Mouse (Mus musculus): ENCODE measurements around the gene Fbxl8. TPM values are rescaled to one million over a fixed set of nuclear protein-coding genes. Genes with fewer than 3 reads are reported as not detected.
A peak's percentile ranks its signal among the peaks of the same experiment; 100 is the strongest.
"Not testable (repeated sequence)": the region's sequence is repeated elsewhere in the genome, so short reads cannot be mapped to it uniquely, and the experiment has no call there.

Fbxl8 gene
- 1 to 10 TPM; 3.7 to 4.3 TPM for total RNA-seq (2021)
- long read RNA-seq, experiment 1, transcript Fbxl8-201 (3 exons, 1,901 nt) = major isoform, 7 of 11 reads
- long read RNA-seq, experiment 1, partial matches to known transcripts = 2 of 11 reads
- long read RNA-seq, experiment 1, other reads (novel, unspliced or antisense) = 2 of 11 reads
- long read RNA-seq, experiment 2, partial matches to known transcripts = 1 of 11 reads
- long read RNA-seq, experiment 2, other reads (novel, unspliced or antisense) = 8 of 11 reads

DNA sequence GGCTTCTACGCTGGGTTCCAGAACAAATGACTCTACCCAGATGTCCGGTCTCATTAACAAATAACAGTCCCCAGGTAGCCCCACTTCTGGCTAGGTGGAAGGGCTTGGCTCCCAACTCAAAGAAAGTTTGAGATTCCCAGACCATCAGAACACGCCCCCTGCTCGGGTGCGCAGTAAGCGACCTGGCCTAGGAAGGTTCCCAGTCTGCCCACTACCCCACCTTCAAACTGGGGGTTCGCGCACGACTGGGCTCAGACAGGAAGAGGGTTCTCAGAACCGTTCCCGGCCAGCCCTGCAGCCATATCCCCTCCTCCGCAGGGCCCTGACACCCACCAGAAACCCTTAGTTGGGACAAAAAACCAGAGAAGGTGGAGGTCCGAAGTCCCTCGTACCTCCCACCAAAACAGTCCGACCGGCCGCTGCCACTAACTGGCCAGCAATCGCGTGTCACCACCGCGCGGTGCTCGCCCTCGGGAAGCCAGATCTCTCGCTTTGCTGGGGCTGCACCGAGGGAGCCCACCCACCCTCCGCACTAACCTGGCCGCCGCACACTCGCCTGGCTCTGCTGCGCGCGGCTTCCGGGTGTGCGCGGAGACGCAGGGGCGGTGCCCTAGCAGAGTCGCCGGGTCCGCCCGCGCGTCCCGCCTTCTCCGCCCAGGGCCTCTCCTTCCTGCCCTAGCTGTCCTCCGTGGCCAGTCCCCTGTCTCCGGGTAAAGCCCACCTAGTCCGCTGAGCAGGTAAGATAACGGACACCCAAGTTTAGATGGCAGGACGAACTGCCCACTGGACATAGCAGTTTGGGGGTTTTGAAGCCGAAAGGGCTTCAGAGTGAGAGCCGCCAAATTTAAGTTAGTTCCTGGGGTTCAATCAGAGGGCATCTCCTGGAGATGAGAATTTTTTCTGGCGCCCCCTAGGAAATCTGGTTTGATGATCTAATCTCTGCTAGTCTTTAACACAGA, at the start of gene Fbxl8, which contains the start of gene Tradd:
TSS of gene Fbxl8 (plus strand) at position 625 of the 959 bp plus-strand sequence.
TSS of gene Tradd (minus strand) at position 586 of the 959 bp plus-strand sequence.
- peak; percentile 78 to 79 for DNase-seq (ENCODE audit: low spot score in 2 of 2)

DNA sequence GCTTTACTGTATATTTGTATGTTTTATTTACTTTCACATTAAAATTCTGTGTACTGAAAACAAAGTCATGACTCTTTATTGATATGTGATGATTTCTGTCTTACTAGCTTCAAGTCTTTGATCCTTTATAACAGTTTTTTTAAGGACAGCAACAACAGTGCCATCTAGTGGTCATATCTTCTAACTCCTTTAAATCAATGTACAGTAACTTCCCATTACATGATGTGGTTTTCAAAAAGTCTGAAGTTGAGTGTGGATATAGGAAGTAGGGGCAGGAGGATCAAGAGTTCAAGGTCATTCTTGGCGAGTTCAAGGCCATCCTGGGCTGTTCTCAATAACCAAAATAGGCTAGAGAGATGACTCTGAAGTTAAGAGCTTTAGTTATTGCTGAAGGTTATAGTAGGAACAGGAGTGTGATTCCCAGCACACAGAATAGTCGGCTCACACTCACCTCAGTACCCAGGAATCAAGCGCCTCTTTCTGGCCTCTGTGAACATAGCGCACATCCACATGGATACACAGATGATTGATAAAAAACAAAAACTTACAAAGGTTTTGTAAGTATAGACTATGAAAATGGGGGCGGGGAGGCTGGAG, 46.4 kb upstream of the Fbxl8 start:
- no peak for DNase-seq (ENCODE audit: low spot score in 2 of 2)

DNA sequence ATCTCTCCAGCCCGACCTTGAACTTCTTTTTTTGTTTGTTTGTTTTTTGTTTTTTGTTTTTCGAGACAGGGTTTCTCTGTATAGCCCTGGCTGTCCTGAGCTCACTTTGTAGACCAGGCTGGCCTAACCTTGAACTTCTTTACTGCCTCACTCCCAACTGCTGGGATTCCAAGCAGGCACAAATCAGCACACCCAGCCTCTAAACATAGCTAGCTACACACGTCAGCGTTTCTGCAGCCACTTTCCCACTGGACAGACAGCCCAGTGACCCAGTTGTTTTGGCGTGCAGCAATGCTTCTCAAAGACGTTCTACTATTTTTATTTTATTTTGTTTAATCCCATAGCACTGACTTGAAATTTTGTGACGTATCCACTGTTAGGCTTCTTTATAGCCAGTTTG, 40.6 kb upstream of the Fbxl8 start:
- DNase-seq (ENCODE audit: low spot score in 2 of 2) = no peak

DNA sequence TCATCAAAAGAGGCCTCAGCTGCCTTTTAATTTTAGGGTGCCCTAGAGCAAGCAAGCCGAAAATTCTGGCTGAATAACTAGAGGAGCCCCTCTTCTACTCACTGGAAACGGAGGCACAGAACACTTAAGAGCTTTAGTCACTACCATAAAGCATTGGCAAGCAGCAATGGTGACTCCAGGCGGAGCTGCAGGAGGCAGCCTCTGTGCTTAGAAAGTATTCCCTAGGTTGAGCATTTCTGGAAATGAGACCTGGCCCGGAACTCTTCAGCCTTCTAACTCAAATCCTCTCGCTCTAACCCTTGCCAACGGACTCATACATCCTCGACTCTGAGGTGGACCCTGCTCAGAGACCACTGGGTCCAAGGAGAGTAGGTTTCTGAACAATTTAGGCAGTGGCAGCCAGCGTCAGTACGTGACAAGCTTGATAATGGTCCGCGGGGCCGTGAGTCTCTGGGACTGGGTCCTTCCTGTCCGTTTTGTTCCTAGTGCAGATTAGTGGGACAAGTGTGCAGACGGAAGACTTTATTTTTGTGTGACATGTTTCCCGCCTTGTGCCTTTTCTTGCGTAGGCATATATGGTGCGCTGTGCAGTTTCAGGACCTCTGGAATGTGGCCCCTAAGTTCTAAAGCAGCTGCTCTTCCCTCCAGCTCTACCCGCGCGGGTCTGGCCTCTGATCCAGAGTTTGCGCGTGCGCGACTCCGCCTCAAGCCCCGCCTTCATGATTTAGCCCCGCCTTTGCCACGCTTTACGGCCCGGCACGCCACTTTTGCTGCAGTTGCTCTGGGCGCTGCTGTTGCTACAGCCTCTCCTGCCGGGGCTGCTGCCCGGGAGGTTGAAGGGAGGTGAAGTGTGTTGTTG, 39.8 kb upstream of the Fbxl8 start, which contains the start of gene D230025D16Rik:
TSS of gene D230025D16Rik (plus strand) at position 733 of the 859 bp plus-strand sequence.
- peak; percentile 97 to 98 for DNase-seq (ENCODE audit: low spot score in 2 of 2)

DNA sequence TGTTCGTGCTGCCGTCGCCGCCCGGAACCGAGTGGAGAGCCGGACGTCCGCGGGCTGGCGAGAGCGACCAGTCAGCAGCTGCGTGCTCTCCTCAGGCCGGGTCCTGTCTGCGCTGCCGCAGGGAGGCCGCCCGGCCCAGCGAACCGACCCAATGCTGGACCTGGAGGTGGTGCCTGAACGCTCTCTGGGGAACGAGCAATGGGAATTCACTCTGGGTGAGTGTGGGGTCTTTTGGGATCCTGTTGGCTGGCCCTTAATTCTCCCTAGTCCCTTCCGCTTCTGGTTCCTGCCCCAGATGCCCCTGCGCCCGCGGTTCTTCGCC, 39.2 kb upstream of the Fbxl8 start:
- DNase-seq (ENCODE audit: low spot score in 2 of 2) = no peak

DNA sequence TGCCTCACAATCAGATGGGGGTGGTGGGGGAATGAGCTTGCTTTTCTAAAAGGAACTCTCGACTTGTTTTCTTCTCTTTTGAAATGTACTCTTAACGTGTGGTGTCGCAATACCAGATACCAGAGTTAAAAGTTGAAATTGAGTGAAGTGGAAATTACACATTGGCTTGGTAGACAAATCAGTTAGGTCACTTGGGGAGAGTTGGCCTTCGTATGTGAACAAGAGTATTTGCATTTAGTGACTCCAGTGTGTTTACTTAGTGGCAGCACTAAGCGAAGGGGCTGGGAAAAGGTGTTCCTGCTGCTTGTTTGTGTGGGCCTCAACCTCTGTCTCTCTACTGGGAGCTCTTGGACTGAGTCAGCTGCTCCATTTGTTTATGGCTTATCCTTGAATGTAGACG, 38.5 kb upstream of the Fbxl8 start:
- DNase-seq (ENCODE audit: low spot score in 2 of 2) = no peak

DNA sequence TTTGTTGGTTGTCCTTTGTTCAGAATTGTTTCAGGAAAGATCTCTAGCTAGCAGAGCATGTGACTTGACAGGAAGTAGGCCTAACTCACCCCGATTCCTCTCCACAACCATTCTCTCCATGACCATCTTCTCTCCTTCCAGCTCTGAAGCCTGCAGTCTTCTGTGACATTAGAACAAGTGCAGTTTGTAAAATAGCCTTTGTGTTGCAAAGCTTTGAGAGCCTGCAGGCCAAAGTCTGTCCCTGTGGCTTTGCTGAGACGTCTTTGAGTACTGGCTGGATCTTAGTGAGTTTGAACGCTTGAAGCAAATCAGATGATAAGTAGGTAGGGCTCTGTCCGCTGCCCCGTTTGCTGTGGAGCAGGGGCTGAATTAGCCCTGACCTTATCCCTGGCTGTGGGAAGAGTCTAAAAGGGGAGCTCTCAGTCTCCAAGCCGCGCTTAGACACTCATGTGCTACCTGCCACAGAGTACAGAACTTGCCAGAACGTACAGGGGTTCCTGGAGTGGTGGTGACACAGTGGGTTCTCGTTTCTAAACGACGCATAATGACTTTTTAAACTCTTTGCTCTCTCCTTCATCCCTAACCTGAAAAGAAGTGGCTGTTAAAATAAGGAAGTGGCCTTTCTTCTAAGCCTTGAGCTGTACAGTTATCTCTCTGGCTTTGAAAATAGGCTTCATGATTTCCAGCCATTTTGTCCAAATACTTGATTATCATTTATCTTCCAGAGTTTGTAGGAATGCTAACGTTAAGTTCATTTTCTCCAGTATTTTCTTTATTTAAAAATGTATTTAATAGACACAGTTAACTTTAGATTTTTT, 32.7 kb upstream of the Fbxl8 start:
- DNase-seq (ENCODE audit: low spot score in 2 of 2) = no peak

DNA sequence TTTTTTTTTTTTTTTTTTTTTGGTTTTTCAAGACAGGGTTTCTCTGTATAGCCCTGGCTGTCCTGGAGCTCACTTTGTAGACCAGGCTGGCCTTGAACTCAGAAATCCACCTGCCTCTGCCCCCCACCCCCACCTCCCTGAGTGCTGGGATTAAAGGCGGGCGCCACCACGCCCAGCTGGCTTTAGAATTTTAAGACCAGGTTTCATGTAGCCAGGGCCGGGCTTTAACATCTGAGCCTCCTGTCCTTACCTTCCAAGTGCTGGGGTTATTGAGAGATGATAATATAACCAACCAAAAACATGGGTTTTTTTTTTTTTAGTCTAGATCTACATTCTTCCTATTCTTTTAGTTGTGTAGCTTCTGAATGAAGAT, 32.1 kb upstream of the Fbxl8 start:
- DNase-seq (ENCODE audit: low spot score in 2 of 2) = not testable (repeated sequence)

DNA sequence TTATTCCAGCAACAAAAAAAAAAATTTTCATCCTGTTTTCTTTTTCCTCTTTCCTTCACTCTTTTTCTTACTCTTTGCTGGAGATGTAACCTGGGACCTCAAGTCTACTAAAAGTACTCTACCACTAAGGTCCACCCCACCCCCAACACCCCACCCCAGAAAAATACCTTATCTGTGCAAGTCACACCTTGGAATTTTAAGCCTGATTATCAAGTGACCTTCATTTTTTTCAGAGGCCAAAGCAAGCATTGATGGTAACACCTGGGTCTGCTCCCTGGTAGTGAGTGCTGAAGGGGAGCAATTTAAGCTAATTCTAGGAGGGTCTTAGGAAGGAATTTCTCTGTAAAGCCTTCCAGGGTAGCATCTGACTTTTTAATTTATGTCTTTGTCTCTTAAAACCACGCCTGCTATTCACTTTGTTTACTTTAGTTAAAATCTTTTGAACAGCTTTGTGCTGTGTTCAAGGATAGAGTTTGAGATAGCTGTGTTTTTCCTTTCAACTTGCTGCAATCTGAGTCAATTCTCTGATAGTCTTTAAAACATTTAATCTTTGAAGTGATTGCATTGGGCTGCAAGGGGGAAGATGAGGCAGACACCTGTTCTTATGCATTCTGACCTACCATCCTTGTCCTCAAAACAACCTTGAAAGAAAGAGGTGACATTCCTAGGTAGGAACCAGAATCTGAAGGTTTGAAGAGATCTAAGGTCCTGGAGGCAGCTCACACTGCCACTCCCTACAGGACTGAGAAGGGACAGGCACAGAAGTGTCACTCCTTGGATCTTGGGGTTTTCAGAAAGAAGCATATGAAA, 31.1 kb upstream of the Fbxl8 start:
- DNase-seq (ENCODE audit: low spot score in 2 of 2) = no peak

DNA sequence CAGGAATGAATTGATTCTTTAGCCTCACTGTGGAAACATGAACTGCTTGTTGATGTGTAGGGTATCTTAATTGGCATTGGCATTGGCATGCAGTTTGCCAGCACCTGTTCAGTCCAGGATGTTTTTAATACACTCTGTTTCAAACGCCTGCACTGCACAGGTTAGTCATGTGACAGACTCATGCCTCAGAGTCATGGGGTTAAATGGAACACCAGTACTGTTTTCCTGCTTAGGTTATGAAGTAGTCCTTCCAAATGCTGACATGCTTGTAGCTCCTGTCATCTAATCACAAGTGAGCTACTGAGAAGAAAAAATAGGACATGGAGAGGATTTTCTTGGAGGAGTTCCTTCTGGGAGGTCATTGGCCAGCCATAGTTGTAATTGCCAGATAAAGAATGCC, 29.2 kb upstream of the Fbxl8 start:
- DNase-seq (ENCODE audit: low spot score in 2 of 2) = no peak

DNA sequence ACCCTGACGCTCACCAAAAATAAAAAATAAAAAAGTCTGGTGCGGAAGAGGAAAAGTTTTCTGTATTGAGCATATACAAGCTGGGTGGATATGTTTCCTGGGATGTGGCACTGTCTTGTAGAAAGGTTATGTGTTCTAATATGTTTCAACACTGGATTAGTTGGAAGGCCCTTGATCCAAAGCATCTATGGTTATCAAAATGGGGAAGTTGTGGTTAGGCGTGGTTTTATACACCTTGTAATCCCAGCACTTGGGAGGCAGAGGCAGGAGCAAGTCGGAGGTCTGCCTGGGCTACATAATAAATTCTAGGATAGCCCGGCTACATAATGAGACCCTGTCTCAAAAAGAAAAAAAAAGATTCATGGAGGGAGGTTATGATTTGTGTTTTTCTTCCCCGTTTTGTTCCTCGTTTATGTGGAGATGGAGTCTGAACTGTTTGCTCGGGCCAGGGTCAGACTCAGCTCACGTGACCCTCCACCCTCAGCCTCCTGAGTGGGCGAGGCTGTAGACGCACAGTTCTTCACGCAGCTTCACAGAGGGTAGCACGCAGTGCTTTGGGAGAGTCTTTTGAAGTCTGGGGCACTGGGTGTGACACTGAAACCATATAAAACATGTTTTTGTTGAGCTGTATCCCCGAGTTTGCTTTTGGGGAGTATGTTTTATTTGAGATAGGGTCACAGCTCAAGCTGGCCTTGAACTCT, 26.9 kb upstream of the Fbxl8 start:
- no peak for DNase-seq (ENCODE audit: low spot score in 2 of 2)

DNA sequence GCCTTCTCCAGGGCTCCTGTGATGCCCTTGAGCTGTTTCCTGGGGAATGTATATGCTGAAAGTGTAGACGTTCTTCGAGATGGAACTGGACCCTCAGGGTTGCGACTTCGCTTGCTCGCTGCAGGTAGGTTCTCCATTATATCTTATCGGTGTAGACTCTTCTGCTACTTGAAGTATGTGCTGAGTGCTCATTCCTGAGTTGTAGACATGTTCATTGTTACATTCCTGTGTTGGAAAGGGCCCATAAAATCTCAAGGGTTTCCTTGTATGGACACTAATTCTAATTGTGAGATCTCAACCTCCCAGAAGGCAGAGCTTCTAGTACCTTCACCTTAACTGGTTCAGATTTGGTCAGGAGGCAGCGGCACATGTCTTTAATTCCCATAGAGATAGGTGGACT, 23.4 kb upstream of the Fbxl8 start:
- no peak for DNase-seq (ENCODE audit: low spot score in 2 of 2)

DNA sequence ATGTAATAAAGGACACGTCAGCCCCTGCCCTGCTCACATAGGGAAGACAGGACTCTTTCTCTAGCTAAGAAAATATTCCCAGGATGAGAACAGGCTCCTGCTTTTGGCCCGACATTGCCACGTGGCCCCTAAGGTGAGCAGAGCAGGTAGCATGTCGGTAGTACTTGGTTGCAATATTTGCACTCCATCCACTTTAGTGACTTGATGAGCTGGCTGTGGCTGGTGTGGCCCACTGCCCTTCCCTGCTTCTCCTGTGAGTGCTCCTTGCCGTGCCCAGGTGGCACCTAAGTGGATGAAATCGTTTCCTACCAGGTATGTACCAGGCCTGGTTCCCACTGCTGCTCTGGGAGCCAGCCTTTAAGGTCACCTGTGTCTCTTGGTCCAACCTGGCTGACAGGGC, 12.5 kb upstream of the Fbxl8 start:
- DNase-seq (ENCODE audit: low spot score in 2 of 2) = no peak

DNA sequence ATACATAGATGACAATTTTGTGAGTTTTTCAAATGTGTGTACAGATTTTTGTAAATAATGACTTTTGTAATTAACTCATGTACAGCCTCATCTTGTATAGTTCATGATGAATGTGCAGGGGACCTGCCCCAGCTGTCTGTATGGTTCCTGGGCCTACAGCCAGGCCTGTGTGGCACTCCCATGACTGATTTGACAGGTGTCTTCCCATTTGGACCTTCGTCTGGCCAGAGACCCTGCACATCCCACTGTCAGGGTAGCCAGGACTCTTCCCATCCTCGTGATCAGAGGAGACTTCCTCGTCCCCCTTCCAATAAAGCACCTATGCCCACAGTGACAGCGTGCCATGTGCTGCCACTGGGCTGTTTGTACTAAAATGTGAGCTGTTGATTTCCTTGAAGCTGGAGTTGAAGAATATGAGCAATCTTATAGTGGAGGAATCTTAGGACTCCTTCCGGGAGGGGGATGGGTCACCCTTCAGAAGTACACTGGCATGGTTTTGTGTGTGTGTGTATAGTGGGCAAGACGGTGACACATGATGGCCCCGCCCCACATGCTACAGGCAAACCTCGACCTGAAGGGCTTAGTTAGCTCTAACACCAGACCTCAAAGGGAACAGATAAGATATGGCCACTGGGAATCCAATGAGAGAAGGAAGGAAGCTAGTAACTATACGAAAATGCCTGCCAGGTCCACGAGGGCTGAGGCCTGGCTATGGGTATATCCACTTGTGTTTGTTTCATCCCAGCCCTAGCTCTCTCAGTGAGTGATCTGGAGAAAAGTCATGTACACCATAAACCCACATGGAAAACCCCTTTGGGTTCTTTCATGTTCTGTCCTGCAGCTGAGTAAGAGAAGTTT, 11.5 kb upstream of the Fbxl8 start:
- DNase-seq (ENCODE audit: low spot score in 2 of 2) = no peak

DNA sequence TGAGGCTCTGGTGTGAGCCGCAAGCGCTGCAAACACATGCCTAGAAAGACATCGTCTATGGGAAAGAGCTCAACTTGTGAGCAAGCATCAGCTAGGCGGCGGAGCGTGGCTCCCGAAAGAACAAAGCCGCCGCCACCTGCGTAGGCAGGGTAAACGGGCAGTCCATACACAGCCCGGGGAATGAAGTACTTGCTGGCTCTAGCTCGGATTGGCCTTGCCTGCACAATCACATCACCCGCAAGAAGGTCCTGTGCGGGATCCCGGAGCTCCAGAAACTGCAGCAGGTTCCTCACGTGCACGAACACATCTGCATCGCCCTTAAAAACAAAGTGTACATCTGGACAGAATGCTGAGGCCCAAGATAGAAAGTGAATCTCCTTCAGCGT, 10.7 kb upstream of the Fbxl8 start:
- no peak for DNase-seq (ENCODE audit: low spot score in 2 of 2)

DNA sequence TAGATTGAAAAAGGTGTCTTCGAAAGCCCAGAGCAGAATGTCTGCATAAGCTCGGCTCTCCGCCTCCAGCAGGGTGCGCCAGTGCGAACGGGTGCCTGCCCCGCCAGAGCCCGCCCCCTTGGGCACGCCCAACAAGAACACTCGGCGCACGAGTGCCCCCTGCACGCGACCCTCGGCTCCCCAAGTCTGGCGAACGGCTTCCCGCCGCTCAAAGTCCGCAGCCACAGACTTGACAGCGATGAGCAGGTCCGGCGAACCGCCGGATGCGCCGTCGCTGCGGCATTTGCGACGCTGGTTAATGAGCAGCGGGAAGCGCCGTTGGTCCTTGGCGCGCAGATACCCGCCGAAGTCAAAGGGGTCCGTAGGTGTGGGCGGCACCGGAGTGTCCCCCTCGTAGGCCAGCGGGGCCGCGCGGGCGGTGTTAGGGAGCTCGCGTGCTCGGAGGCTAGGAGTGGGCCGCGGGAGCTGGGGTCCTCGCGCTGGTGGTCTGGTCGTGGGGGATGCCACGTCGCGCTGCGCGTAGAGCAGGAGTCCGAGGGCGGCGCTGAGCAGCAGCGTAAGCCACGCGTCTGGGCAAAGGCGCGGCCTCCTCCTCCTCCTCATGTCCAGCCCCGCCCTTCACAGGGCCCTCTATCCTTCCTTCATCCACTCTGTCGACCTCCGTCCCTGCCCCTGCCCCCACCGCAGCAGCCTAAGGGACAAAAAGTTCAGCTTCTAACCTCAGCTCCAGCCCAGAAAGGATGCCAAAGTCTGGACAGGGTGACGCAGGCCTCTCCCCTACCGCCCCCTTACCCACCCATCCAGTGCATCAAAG, 10.1 kb upstream of the Fbxl8 start:
- peak; percentile 86 to 92 for DNase-seq (ENCODE audit: low spot score in 2 of 2)

DNA sequence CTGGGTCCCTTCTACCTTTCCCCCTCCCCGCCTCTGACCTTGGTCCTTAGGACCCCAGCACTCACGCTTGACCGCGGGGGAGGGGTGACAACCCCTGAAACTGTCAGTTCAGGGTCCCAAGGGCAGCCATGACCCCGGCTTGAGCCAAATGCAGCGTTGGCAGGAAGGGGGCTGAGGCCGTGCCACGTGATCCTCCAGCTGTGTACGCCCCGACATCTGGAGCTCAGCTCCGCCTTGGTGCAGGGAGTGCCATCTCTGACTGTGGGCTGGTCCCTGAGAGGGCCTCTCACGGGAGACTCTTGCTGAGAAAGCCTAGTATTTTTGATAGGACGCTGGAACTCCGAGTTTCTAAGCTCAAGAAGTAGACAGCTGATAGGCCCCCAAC, 9.5 kb upstream of the Fbxl8 start, which contains the start of gene B3gnt9:
TSS of gene B3gnt9 (minus strand) at position 188 of the 385 bp plus-strand sequence.
- peak in 1 of 2 experiments; percentile 42 for DNase-seq (ENCODE audit: low spot score in 2 of 2)
